Mouse (Mus musculus) brain, embryonic 14.5 days (tissue): ENCODE measurements around the gene Sarm1.

Experiments
- CTCF ChIP-seq: fragments of 200-500 bp; IDR thresholded peaks from 2 replicates; pipeline ENCODE4 v1.5.1; 2012; ENCODE audit warnings: inconsistent platforms, mild to moderate bottlenecking, moderate library complexity, borderline replicate concordance; ENCODE audit not compliant: insufficient read depth, insufficient read length; ENCODE audit errors: extremely low read depth
- POLR2A ChIP-seq: fragments of 200-500 bp; IDR thresholded peaks from 2 replicates; pipeline ENCODE4 v1.6.1; 2012; ENCODE audit warnings: mild to moderate bottlenecking, inconsistent platforms, borderline replicate concordance; ENCODE audit not compliant: poor library complexity, insufficient read depth, insufficient read length, severe bottlenecking; ENCODE audit errors: extremely low read depth

DNA sequence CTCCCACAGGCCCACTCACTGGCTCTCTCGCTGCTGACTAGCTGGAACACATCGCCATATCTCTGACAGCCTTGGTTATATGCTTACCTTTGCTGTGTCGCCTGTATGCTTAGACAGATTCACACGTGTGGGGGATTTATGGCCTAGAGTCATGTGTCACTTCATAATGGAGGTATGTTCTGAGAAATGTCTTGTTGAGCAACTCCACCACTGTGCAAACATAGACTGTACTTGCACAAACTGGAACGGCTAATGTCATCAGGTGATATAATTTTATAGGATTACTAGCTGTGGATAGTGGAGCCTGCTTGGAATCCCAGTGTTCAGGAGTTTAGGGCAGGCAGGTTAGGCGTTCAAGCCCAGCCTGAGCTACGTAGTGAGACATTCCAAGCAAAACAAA, 60.4 kb downstream of the Sarm1 start:
- TF ChIP-seq CTCF = no peak
- no peak for TF ChIP-seq POLR2A
